Mouse (Mus musculus) v-Abl transformed pro-B cells (cell line): ENCODE results near the gene Isyna1.

Experiments used
- in situ Hi-C, 2 experiments: fragments of 400-800 bp; cut with MboI; formaldehyde crosslinking; loops; one replicate each; pipeline ENCODE4 v1.15.1; 2025; ENCODE audit not compliant: unreplicated experiment in 2 of 2

Gene Isyna1

GRCm38 (mm10) chr8:70593961-70594609 lies at the start of gene Isyna1:
TSS of gene Isyna1 (plus strand) at chr8:70594373.
- in situ Hi-C loops, result no loop called here

GRCm38 (mm10) chr8:70546412-70546811 lies 47.8 kb upstream of the Isyna1 start:
- in situ Hi-C loops, result no loop called here

- in situ Hi-C loops, result no loop called here
Measured at GRCm38 (mm10) chr8:70547762-70548161, 46.4 kb upstream of the Isyna1 start.

GRCm38 (mm10) chr8:70549412-70550184 lies 44.6 kb upstream of the Isyna1 start:
- in situ Hi-C loops, result loop anchor here in 1 of 2 experiments (5.0 kb wide), 1 partner anchor 38 kb away; no protein-coding TSS in a partner anchor

- in situ Hi-C loops, result loop anchor here in 1 of 2 experiments (5.0 kb wide), 1 partner anchor 36 kb away; no protein-coding TSS in a partner anchor
Measured at GRCm38 (mm10) chr8:70551558-70552161, 42.5 kb upstream of the Isyna1 start.

- in situ Hi-C loops, result loop anchor here in 1 of 2 experiments (5.0 kb wide), 1 partner anchor 34 kb away; no protein-coding TSS in a partner anchor
Measured at GRCm38 (mm10) chr8:70552836-70553235, 41.3 kb upstream of the Isyna1 start.

GRCm38 (mm10) chr8:70553740-70554139 lies 40.4 kb upstream of the Isyna1 start:
- in situ Hi-C loops, result loop anchor here in 1 of 2 experiments (5.0 kb wide), 1 partner anchor 34 kb away; no protein-coding TSS in a partner anchor

GRCm38 (mm10) chr8:70555079-70555747 lies 39.0 kb upstream of the Isyna1 start:
- in situ Hi-C loops, result no loop called here

- in situ Hi-C loops, result no loop called here
Measured at GRCm38 (mm10) chr8:70558334-70558733, 35.8 kb upstream of the Isyna1 start.

- in situ Hi-C loops, result no loop called here
Measured at GRCm38 (mm10) chr8:70558983-70559382, 35.2 kb upstream of the Isyna1 start.

- in situ Hi-C loops, result loop anchor here in 1 of 2 experiments (5.0 kb wide), 1 partner anchor 47 kb away; the partner anchor contains the start of gene Ssbp4
Measured at GRCm38 (mm10) chr8:70560096-70560495, 34.1 kb upstream of the Isyna1 start.

- in situ Hi-C loops, result loop anchor here in 1 of 2 experiments (5.0 kb wide), 1 partner anchor 47 kb away; the partner anchor contains the start of gene Ssbp4
Measured at GRCm38 (mm10) chr8:70560564-70560963, 33.6 kb upstream of the Isyna1 start.

- in situ Hi-C loops, result loop anchor here in 1 of 2 experiments (5.0 kb wide), 1 partner anchor 46 kb away; the partner anchor contains the start of gene Ssbp4
Measured at GRCm38 (mm10) chr8:70561357-70561756, 32.8 kb upstream of the Isyna1 start.

- in situ Hi-C loops, result loop anchor here in 1 of 2 experiments (5.0 kb wide), 1 partner anchor 45 kb away; the partner anchor contains the start of gene Ssbp4
Measured at GRCm38 (mm10) chr8:70561809-70562535, 32.2 kb upstream of the Isyna1 start.

- in situ Hi-C loops, result loop anchor here in 1 of 2 experiments (5.0 kb wide), 1 partner anchor 44 kb away; the partner anchor contains the start of gene Ssbp4
Measured at GRCm38 (mm10) chr8:70562802-70563201, 31.4 kb upstream of the Isyna1 start.

GRCm38 (mm10) chr8:70563763-70564387 lies 30.3 kb upstream of the Isyna1 start:
- in situ Hi-C loops, result loop anchor here in 1 of 2 experiments (5.0 kb wide), 1 partner anchor 43 kb away; the partner anchor contains the start of gene Ssbp4

- in situ Hi-C loops, result loop anchor here in 1 of 2 experiments (5.0 kb wide), 1 partner anchor 43 kb away; the partner anchor contains the start of gene Ssbp4
Measured at GRCm38 (mm10) chr8:70564696-70565235, 29.4 kb upstream of the Isyna1 start.

- in situ Hi-C loops, result no loop called here
Measured at GRCm38 (mm10) chr8:70565561-70565960, 28.6 kb upstream of the Isyna1 start.
